Mouse (Mus musculus): ENCODE data around the gene Mthfd2. TPM values are rescaled to one million over a fixed set of nuclear protein-coding genes. Genes with fewer than 3 reads are reported as not detected.
A peak's percentile ranks its signal among the peaks of the same experiment; 100 is the strongest.

Mthfd2 gene
- polyA plus RNA-seq, 1 experiment from 2014 or later: 51.6 TPM

DNA sequence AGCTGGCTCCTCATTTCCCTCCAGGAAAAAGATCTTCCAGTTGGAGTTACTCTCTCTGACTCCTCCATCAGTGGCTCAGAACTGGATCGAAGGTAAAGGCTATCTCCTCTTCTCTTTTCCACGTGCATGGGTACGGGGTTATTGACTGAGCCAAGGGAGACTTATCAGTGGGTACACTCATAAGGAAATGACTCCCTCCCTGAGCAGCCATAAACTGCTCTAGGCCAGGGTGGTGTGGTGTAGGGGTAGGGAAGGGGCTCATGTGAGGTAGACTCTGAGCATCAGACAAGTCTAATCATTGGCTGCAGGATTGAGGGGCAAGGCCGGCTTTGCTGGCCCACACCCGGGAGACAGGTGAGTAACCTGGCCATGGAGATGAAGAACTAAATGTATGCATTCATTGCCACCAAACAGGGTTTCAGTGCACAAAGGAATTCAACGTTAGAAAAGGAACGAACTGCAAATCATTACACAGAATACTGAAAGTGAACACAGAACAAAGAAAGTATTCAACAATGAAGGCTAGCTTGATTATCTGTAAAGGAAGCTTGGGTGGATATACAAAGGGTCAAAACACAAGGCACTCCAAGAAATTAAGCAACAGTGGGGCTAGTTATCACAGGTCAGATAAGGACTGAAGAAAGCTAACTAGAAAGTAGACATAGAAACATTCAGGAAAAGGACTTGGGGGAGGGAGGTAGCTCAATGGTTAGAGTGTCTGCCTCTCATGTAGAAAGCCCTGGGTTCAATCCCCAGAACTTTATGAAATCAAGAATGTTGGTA lies 25.1 kb downstream of the Mthfd2 start:
- H3K4me1 ChIP-seq (ENCODE audit: control insufficient read depth, insufficient read depth, low read length): no peaks in the 10 kb centered on the region
- H3K4me2 ChIP-seq: no peak overlapping the region
- no peaks in the 10 kb centered on the region; the same call in 1 of the 2 replicates for H3K36me3 ChIP-seq (ENCODE audit: control insufficient read depth, insufficient read depth, low read length)
- ATAC-seq (ENCODE audit: low FRiP score) (no peak), DNase-seq (ENCODE audit: low spot score, missing footprints) (peak; percentile 57)
- no peak overlapping the region for H3K27ac ChIP-seq (ENCODE audit: low read depth, low read length)
- WGBS: 93% methylated on average over 7 of the region's 7 CpGs
- no peaks in the 10 kb centered on the region for H3K27me3 ChIP-seq (ENCODE audit: control insufficient read depth, insufficient read depth, low read length)
- no peak overlapping the region for H3K9ac ChIP-seq (ENCODE audit: low read length)
- H3K9me3 ChIP-seq (ENCODE audit: control insufficient read depth, low read length): no peaks in the 10 kb centered on the region
- no peak overlapping the region for H3K4me3 ChIP-seq (ENCODE audit: low read depth, low read length)

- Histone ChIP-seq H3K4me3 (ENCODE audit: low read depth, low read length) (no peak overlapping the region), H3K27me3 (ENCODE audit: control insufficient read depth, insufficient read depth, low read length) (no peaks in the 10 kb centered on the region), H3K9me3 (ENCODE audit: control insufficient read depth, low read length) (no peaks in the 10 kb centered on the region; the same call in 1 of the 2 replicates), H3K4me1 (ENCODE audit: control insufficient read depth, insufficient read depth, low read length) (no peaks in the 10 kb centered on the region), H3K4me2 (no peak overlapping the region), H3K9ac (ENCODE audit: low read length) (no peak overlapping the region), H3K27ac (ENCODE audit: low read depth, low read length) (no peak overlapping the region), H3K36me3 (ENCODE audit: control insufficient read depth, insufficient read depth, low read length) (no peaks in the 10 kb centered on the region)
- 74% methylated on average over 8 of the region's 8 CpGs for WGBS
- DNase-seq (ENCODE audit: low spot score, missing footprints) (peak; percentile 79), ATAC-seq (ENCODE audit: low FRiP score) (no peak)
Measured at GRCm38 (mm10) chr6:83280256-83280955, 45.3 kb downstream of the Mthfd2 start.

DNA sequence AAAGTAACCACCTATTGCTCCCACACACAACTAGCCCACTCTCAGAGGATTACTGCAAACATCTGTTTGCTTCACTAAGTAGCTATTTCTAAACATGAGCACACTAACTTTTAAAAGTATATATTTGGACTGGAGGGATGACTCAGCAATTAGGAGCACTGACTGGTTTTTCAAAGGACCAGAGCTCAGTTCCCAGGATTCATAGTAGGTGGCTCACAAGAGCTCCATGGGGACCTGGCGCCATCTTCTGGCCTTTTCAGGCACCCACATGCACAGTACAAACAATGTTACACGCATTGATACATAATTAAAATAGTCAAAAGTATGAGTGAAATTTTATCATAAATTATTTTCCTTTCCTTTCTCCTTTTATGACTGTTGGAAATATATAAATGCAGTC lies 46.8 kb downstream of the Mthfd2 start:
- Histone ChIP-seq H3K9me3 (ENCODE audit: control insufficient read depth, low read length) (no peaks in the 10 kb centered on the region; the same call in 1 of the 2 replicates), H3K36me3 (ENCODE audit: control insufficient read depth, insufficient read depth, low read length) (no peaks in the 10 kb centered on the region), H3K27ac (ENCODE audit: low read depth, low read length) (no peak overlapping the region), H3K4me1 (ENCODE audit: control insufficient read depth, insufficient read depth, low read length) (no peaks in the 10 kb centered on the region), H3K9ac (ENCODE audit: low read length) (no peak overlapping the region), H3K4me2 (no peak overlapping the region), H3K27me3 (ENCODE audit: control insufficient read depth, insufficient read depth, low read length) (no peaks in the 10 kb centered on the region), H3K4me3 (ENCODE audit: low read depth, low read length) (no peak overlapping the region)
- DNase-seq (ENCODE audit: low spot score, missing footprints) (no peak), ATAC-seq (ENCODE audit: low FRiP score) (no peak)
- 25% methylated on average over 2 of the region's 2 CpGs for WGBS

- Histone ChIP-seq H3K9me3 (ENCODE audit: control insufficient read depth, low read length) (no peaks in the 10 kb centered on the region; the same call in 1 of the 2 replicates), H3K4me3 (ENCODE audit: low read depth, low read length) (no peak overlapping the region), H3K36me3 (ENCODE audit: control insufficient read depth, insufficient read depth, low read length) (no peaks in the 10 kb centered on the region), H3K4me2 (no peak overlapping the region), H3K27ac (ENCODE audit: low read depth, low read length) (no peak overlapping the region), H3K9ac (ENCODE audit: low read length) (no peak overlapping the region), H3K27me3 (ENCODE audit: control insufficient read depth, insufficient read depth, low read length) (no peaks in the 10 kb centered on the region), H3K4me1 (ENCODE audit: control insufficient read depth, insufficient read depth, low read length) (no peaks in the 10 kb centered on the region)
- ATAC-seq (ENCODE audit: low FRiP score) (no peak), DNase-seq (ENCODE audit: low spot score, missing footprints) (peak; percentile 66)
- 66% methylated on average over 13 of the region's 13 CpGs for WGBS
Measured at GRCm38 (mm10) chr6:83277151-83277550, 48.6 kb downstream of the Mthfd2 start.

DNA sequence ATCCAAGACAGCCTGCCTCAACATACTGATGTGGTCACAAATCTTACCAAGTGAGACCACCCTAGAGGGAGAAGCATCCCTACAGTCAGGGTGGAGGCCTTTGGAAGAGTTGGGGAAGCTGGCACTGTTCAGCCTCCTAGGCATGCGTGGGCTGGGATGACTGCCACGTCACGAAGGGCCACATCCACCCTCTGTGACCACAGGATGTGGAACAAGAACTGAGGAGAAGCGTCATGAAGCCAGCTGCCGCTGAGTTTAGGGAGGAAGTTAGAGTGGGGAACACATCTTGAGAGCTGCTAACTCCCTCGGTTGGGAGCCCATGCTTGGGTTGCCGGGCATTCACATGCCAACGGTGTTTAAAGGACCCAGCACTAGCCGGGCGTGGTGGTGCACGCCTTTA lies 52.0 kb downstream of the Mthfd2 start:
- 92% methylated on average over 11 of the region's 11 CpGs for WGBS
- H3K4me2 ChIP-seq: no peak overlapping the region
- no peak overlapping the region for H3K4me3 ChIP-seq (ENCODE audit: low read depth, low read length)
- no peaks in the 10 kb centered on the region for H3K27me3 ChIP-seq (ENCODE audit: control insufficient read depth, insufficient read depth, low read length)
- no peaks in the 10 kb centered on the region for H3K9me3 ChIP-seq (ENCODE audit: control insufficient read depth, low read length)
- H3K9ac ChIP-seq (ENCODE audit: low read length): no peak overlapping the region
- peak; percentile 61 for DNase-seq (ENCODE audit: low spot score, missing footprints)
- no peak overlapping the region for H3K27ac ChIP-seq (ENCODE audit: low read depth, low read length)
- ATAC-seq (ENCODE audit: low FRiP score): no peak
- H3K4me1 ChIP-seq (ENCODE audit: control insufficient read depth, insufficient read depth, low read length): no peaks in the 10 kb centered on the region
- H3K36me3 ChIP-seq (ENCODE audit: control insufficient read depth, insufficient read depth, low read length): no peaks in the 10 kb centered on the region

DNA sequence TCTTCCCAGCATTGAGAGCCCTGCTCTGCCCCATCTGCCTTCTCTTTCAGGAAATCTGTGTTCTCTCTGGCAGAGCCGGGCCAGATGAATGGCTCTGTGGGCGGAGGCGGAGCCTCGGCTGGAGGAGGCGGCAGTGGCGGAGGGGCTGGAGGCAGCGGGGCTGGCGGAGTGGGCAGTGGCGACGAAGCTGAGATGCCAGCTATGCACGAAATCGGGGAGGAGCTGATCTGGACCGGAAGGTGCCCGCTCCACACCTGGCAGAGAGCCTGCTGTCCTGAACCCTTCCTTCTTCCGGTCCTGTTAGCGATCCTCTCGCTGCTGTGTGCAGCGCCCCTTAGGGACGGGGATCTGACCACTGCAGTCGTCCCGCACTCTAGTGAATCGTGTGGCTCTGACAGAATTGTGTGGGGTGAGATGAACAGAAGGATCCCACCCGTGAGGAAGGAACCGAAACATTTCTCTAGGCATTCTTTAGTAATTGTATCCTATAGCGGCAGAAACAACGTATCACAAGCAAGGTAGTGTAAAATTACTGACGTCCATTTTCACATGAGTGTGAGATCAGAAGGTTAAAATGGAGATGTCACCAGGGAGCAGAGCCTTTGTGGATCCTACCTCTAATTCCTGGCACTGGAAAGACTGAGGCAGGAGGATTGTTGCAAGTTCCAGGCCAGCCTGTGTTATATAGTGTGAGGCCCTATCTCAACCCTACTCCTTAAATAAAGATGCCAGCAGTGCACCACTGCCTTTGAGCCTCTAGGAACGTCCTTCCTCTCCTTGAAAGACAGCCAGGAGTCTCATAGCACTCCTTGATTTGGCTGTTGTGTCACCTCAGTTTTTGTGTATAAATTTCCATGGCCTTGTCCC lies 57.3 kb downstream of the Mthfd2 start:
- Histone ChIP-seq H3K4me1 (ENCODE audit: control insufficient read depth, insufficient read depth, low read length) (peaks cover 2% of the 10 kb centered on the region; the same call in 1 of the 2 replicates), H3K4me2 (peak overlapping the region; percentile 64), H3K36me3 (ENCODE audit: control insufficient read depth, insufficient read depth, low read length) (no peaks in the 10 kb centered on the region), H3K4me3 (ENCODE audit: low read depth, low read length) (peak overlapping the region; percentile 58), H3K9ac (ENCODE audit: low read length) (peak overlapping the region; percentile 76), H3K27me3 (ENCODE audit: control insufficient read depth, insufficient read depth, low read length) (no peaks in the 10 kb centered on the region), H3K27ac (ENCODE audit: low read depth, low read length) (peak overlapping the region; percentile 54), H3K9me3 (ENCODE audit: control insufficient read depth, low read length) (no peaks in the 10 kb centered on the region)
- DNase-seq (ENCODE audit: low spot score, missing footprints) (peak; percentile 97), ATAC-seq (ENCODE audit: low FRiP score) (peak; percentile 94)
- 4% methylated on average over 28 of the region's 28 CpGs for WGBS

DNA sequence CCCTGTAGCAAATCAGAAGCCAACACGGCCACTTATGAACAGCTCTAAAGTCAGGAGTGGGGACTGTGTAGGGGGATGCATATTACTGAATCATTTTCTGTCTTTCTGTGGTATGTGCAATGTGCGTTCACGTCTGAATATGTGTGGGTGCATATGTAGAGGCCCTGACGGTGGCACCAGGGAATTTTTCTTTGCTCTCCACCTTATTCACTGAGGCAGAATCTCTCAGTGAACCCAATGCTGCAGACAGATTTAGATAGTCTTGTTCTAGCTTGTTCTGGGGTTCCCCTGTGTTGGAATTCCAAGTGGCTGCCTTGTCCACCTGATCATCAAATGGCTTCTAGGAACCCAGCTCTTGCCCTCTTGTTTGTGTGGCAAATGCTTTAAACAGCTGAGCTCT lies 58.1 kb downstream of the Mthfd2 start:
- H3K4me2 ChIP-seq: peak overlapping the region; percentile 7; the same call in 1 of the 2 replicates
- no peak for ATAC-seq (ENCODE audit: low FRiP score)
- H3K9me3 ChIP-seq (ENCODE audit: control insufficient read depth, low read length): no peaks in the 10 kb centered on the region
- H3K36me3 ChIP-seq (ENCODE audit: control insufficient read depth, insufficient read depth, low read length): no peaks in the 10 kb centered on the region
- DNase-seq (ENCODE audit: low spot score, missing footprints): peak; percentile 77
- peak overlapping the region; percentile 27; the same call in 1 of the 2 replicates for H3K9ac ChIP-seq (ENCODE audit: low read length)
- WGBS: 71% methylated on average over 4 of the region's 4 CpGs
- no peaks in the 10 kb centered on the region for H3K27me3 ChIP-seq (ENCODE audit: control insufficient read depth, insufficient read depth, low read length)
- H3K4me3 ChIP-seq (ENCODE audit: low read depth, low read length): no peak overlapping the region
- no peak overlapping the region for H3K27ac ChIP-seq (ENCODE audit: low read depth, low read length)
- H3K4me1 ChIP-seq (ENCODE audit: control insufficient read depth, insufficient read depth, low read length): peaks cover 2% of the 10 kb centered on the region; the same call in 1 of the 2 replicates

GRCm38 (mm10) chr6:83265653-83266052 lies 60.1 kb downstream of the Mthfd2 start:
- Histone ChIP-seq H3K27ac (ENCODE audit: low read depth, low read length) (no peak overlapping the region), H3K36me3 (ENCODE audit: control insufficient read depth, insufficient read depth, low read length) (no peaks in the 10 kb centered on the region), H3K27me3 (ENCODE audit: control insufficient read depth, insufficient read depth, low read length) (no peaks in the 10 kb centered on the region), H3K4me2 (no peak overlapping the region), H3K9me3 (ENCODE audit: control insufficient read depth, low read length) (no peaks in the 10 kb centered on the region), H3K9ac (ENCODE audit: low read length) (no peak overlapping the region), H3K4me3 (ENCODE audit: low read depth, low read length) (no peak overlapping the region), H3K4me1 (ENCODE audit: control insufficient read depth, insufficient read depth, low read length) (peaks cover 3% of the 10 kb centered on the region)
- DNase-seq (ENCODE audit: low spot score, missing footprints): no peak
- no peak for ATAC-seq (ENCODE audit: low FRiP score)
- WGBS: 82% methylated on average over 4 of the region's 4 CpGs
